Mouse (Mus musculus) cerebellum, adult 18-20 months (tissue): ENCODE data around the gene Krt7.

ENCODE experiments used
- DNase-seq, 2 experiments: peaks; one replicate each; pipeline ENCODE4 v3.0.0; 2021

The Krt7 gene

DNA sequence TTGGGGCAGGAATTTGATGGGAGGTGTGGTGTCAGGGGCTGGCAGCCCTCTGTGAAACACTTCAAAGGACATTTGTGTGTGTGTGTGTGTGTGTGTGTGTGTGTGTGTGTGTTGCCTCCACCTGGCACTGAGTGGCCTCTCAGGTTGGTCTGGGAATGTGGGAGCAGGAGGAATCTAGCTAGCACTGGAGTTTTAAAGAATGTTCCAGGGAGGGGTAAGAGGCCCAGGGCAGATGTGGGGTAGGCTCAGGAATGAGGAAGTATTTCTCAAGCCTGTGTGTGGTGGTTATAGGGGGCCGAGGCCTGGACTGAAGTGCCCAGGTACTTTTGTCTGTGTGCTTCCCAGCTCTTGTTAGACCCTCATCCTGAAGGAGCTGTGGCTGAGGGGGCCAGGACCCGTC, at the start of gene Krt7:
Gene Krt7, plus strand, starts transcription at position 269 of the 400 bp plus-strand sequence.
- no peak for DNase-seq

GRCm38 (mm10) chr15:101362393-101363010, 48.3 kb upstream of the Krt7 start:
- DNase-seq: no peak

DNA sequence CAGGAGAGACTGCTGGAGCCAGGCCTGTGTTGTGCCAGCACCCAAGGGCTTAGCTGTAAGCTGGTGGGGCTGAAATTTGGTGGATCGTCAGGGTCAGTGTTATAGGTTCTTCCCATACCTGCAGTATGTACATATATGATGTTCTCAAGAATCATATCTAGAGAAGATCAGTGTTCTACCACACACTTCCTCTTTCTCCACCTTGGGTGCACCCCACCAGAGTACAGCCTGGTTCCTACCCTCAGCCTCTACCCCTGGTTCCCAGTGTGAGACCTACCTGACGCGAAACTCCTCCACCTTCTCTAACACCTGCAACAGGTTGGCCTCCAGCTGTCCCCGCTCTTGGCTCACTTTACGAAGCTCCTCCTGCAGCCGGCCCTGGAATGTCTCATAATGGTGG, 46.9 kb upstream of the Krt7 start:
- no peak for DNase-seq

- DNase-seq: no peak
These were observed 46.4 kb upstream of the Krt7 start for GRCm38 (mm10) chr15:101364425-101364824.

DNA sequence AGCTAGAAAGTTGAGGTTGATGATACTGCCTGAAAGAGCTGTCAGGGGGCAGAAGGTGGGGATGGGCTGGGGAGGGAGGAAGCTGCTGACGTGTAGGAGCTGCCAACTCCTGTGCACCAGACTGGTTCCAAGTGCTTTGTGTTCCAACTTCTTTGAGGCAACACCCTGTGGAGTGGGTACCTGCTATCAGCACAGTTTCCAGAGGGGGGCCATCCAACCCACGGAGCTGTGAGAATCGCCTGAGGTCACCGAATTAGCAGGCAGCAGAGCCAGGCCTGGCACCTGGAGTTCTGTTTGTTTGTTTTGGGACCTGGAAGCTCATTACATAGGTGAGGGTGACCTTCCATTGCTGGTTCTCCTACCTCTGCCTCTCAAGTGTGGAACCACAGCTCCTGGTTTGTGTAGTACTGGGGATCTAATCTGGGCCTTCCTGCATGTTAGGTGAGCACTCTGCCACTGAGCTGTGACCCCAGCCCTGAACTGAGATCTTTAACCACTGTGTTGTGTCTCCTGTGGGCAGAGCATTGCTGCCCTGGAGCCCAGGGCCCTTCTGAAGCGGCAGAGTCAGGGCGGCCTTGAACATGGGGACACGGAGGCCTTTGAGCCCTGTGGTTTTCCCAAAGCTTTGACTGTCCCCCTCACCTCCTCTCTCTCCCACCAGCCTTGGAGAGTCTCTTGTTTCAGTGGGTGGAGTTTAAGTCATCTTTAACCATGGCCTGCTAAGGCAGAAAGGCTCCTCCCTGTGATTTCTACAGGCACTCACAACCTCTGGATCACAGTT, 45.8 kb upstream of the Krt7 start:
- no peak for DNase-seq

DNA sequence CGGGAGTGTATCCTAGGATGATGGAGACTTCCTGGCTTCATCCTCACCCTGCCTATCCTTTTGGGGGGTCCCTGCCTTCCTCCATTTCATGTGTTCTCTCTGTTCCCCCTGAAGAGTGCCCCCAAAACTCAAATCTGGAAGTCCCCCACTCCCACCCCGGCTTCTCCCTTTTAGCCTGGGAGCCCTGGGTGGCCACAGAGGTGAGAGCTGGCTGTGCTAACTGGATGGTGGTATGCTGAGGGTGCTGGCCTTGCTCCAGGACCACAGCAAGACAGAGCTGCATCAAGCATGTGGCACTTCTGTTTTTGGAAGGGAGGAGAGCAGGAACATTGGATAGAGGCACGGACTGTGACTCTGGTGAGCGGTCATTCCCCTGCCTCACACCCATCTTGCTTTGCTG, 45.1 kb upstream of the Krt7 start:
- no peak for DNase-seq

DNA sequence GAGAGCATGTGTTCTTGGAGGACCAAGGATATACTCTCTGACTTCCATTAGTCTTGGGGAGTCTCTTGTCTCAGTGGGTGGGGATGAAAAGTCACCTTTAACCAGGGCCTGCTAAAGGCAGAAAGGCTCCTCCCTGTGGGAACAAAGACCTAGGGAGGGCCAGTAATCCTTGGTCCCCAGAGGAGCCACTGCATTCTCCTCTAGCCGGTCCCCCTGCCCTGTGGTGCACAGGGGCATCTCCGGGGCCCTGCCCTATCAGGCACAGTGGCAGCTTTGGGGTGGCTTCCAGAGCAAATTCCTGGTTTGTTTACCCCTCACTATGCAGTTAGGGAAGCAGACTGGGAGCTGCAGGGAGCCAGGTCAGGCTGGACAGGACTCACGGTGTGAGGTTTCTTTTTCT, 44.4 kb upstream of the Krt7 start:
- DNase-seq: no peak

DNA sequence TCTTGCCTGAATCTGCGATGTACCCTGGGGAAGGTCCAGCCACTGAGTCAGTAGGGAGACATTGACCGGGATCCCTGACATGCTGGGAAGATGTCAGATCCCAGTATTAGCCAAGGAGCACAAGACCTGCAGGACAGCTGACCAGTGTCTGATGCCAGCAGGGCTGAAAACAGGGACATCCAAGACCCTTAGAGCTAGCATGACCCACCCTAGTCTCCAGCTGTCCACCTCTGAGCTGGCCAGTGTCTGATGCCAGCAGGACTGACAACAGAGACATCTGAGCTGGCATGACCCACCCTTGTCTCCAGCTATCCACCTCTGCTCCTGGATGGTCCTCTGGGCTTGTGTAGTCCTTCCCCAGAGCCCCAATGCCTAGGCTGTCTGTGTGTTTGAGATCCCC, 43.9 kb upstream of the Krt7 start:
- DNase-seq: no peak

DNA sequence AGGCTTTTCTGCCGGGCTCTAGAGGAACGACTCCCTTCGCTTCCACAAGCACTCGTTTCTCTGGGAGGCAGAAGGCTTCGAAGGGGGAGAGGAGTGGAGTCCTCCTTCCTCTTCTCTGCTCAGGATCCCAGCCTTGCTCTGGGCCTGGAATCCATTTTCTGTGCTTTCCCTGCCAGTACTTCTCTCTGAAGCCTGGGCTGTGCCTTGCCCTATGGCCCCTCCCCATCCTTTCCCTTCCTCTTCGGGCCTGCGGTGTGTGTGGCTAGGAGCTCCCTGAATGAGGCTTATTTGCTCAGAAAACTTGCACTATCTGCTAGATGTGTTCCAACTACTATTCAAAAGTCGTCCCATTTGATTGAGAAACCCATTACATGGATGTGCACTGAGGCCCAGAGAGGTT, 43.3 kb upstream of the Krt7 start:
- no peak for DNase-seq

GRCm38 (mm10) chr15:101368015-101368414, 42.8 kb upstream of the Krt7 start:
- DNase-seq: no peak

GRCm38 (mm10) chr15:101368502-101369381, 42.1 kb upstream of the Krt7 start:
- no peak for DNase-seq

- DNase-seq: no peak
These were observed 41.3 kb upstream of the Krt7 start for GRCm38 (mm10) chr15:101369382-101370100.

- no peak for DNase-seq
These were observed 40.5 kb upstream of the Krt7 start, which contains the start of gene Krt80 for GRCm38 (mm10) chr15:101370101-101370911. Krt80 (minus strand) TSS chr15:101370162.

DNA sequence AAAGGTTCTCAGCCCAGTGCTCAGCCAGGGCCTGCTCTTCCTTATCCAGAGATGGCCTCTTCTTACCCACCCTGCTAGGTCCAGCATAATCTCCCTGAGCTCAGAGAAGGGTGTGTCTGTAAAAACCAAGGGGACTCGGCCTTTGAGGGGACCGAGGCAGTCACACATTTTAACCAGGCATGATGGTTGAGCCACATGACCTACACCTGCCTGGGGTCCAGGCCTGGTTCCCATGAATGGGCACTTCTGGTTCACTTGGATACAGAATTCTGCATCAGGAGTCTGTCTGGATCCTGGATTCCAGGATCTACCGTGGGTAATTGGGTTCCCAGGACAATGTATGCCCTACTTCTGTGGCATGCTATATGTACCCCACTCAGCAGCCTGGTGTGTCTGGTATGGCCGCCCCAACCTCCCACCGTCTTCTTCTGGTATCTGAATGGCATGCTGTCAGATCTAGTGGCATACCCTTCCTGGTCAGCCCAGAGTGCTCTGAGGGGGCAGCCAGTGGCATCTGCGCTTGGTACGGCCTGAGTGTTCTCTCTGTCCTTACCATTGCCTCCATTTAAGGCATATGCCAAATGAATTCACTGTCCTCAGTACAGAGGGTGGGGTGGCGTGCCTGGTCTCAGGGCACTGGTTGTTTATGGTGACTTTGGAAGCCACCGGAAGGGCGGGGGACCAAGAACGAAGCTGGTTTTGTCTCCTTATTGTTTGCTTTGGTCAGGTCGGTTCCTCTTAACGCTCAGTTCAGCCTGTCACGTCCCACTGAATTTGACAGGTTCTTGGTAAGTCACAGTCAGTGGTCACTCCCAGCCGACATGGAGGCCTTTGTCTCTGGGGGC, 39.5 kb upstream of the Krt7 start:
- DNase-seq: no peak

DNA sequence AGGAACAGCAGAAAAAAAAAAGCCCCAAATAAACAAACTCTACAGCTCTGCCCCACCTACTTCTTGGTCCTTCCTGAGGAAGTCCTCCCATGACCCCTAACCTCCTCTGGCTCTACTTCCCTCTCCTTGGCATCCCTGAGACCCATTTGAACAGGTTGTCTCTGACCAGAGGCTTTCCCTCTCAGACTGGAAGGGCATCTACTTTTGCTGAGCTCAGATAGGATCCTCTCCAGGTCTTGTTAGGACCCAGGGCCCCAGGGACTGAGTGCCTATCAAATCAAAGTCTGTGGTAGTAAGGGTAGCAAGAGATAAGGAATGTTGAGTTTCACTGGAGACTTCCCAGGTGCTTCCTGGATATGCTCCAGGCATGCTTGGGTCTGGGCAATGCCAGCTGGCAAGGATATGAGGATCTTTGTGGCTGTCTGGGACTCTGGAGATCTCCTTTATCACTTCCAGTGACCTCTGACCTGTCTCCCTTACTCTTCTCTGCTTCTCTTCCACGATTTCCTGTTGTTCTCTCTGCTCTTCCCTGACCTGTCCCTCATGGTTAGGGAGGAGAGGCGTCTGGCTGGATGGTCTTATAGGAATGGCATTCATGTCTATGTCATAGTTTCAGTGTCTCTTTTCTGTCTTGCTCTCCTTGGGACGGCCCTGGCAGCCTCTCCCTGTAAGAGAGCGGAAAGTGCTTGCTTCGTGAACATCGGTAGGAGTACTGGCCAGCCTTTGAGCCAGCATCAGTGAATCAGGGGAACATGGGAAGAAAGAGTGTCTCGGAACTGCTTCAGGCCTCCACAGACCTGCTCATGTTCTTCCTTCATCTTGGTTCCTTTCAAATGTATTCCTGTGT, 38.5 kb upstream of the Krt7 start:
- DNase-seq: no peak

- no peak for DNase-seq
These were observed 37.5 kb upstream of the Krt7 start for GRCm38 (mm10) chr15:101373286-101373898.

DNA sequence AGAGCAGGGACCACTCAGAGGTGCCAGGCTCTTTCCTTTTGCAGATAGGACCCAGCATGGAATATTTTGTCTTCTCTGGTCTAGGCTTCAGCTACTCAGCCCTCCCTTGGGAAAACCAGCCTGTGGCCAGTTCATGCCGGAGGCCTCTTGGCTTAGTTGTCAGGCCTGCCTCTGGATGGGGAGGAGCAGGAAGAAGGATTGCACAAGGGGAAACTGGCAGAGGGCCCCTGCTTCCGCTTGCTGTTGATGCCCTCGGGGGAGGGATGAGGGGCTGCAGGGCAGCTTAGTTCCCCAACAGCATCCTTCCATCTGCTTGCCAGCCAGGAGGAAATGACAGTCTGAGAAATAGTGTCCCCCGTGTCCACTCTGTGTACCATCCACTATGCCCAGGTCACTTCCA, 36.0 kb upstream of the Krt7 start:
- no peak for DNase-seq

DNA sequence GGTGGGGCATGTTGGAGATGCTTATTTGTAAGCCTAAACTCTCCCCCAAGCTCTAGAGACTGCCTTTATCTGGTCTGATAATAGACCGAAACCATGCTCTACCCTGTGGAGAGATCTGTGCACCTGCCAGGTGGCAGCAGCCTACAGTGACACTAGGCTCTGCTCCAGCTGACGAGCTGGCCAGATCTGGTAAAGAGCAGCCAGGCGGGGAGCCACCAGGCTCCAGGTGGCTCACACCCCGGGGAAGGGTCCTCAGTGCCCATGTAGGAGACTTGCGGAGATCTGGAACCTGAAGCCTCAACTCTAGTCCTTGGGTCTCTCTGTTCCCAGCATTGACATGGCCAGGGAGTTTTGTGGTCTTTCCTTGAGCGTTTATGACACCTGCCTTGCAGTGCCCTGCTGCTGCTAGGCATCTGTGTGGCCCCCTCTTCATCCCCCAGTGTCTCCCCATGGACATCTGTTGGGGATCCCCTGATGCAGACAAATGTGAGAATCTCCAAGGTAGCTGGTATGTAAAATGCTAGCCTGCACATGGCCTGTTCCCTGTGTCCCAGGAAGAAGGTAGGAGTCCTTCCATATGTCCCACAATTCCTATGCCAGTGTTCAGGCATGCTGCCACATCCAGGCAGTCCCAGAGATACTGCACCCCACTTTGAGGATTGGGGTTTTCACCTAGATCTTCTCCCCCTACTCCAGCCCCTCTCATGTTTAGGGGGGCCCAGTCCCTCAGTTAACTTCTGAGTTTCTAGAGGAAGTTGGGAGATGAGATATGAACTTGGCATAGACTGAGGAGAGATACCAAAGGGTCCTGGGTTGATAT, 34.7 kb upstream of the Krt7 start:
- peak; percentile 70 to 74 for DNase-seq

GRCm38 (mm10) chr15:101376776-101377061, 34.1 kb upstream of the Krt7 start:
- DNase-seq: no peak
